Mouse (Mus musculus): ENCODE measurements around the gene Nckap5. TPM values are rescaled to one million over a fixed set of nuclear protein-coding genes. Genes with fewer than 3 reads are reported as not detected.

Gene Nckap5
- polyA plus RNA-seq, 1 experiment, result 0.11 TPM

DNA sequence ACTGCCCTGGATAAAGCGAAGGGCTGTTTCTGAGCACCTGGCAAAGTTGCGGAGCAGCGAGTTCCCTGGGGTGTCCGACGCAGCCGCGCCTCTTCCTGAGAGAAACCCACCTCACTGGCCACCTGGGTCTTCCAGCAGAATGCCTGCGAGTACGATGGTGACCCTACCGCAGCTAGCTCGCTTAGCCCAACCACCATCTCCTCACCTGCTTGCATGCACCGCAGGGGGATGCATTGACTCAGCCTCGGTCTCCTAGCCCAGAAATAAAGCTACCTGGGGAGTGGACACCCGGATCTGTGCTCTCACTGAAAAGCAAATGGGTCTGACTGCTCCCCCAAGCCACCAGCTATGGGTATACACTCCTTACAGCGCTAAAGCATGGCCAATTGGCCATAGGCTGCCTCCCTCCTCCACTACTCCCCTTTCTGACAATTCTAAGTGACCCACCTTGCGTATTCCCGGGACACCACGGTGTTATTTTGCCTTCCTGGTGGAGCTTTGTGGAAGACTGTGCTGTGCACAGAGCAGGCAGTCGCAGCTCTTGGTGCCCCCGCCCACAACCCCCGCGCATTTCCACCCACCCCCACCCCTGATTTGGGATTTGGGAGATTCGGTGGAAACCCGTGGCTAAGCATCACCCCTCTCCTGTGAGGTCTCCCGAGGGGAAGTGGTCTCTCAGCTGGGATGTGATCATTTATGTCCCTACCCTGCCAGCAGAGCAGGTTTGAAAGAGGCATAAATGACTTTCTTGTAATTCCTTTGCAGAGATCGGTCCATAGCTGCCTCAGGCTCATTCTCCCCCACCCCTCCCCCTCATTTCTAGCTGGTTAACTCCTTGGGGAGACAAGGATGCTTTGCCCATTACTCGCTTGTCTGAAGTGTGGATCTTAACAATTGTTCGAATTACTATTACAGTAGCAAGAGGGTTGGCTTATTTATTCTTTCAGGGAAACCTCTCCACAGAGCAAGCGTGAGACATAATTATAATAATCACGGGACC lies 917.7 kb downstream of the Nckap5 start, which contains the start of gene Lypd1:
TSS of gene Lypd1 (minus strand) at position 501 of the 1,000 bp plus-strand sequence.
- H3K79me2 ChIP-seq (ENCODE audit: control insufficient read depth, insufficient read depth), result no peaks in the 10 kb centered on the region
- H3K4me2 ChIP-seq (ENCODE audit: low read depth), result no peak within 1 kb of the TSS
- no peaks in the 10 kb centered on the region for H3K36me3 ChIP-seq (ENCODE audit: control insufficient read depth, insufficient read depth)
- H3K27me3 ChIP-seq (ENCODE audit: control insufficient read depth, insufficient read depth, insufficient read length), result peaks cover 23% of the 10 kb centered on the region
- no peak within 1 kb of the TSS for H3ac ChIP-seq (ENCODE audit: control insufficient read depth, insufficient read length)
- no peak for TF ChIP-seq MYOG (IDR thresholded peaks at IDR 0.05; ENCODE audit: control insufficient read depth in 1 of 3, insufficient read depth in 1 of 3, insufficient read length in 2 of 3, low read depth in 2 of 3)
- TF ChIP-seq SRF (IDR thresholded peaks at IDR 0.05; ENCODE audit: control insufficient read depth, insufficient read length, low read depth), result no peak
- no peak within 1 kb of the TSS for H3K4me3 ChIP-seq

- Histone ChIP-seq H3K79me2 (ENCODE audit: control insufficient read depth, insufficient read depth) (no peaks in the 10 kb centered on the region), H3K27me3 (ENCODE audit: control insufficient read depth, insufficient read depth, insufficient read length) (peaks cover 23% of the 10 kb centered on the region), H3ac (ENCODE audit: control insufficient read depth, insufficient read length) (no peak overlapping the region), H3K4me3 (no peak overlapping the region), H3K4me2 (ENCODE audit: low read depth) (no peak overlapping the region), H3K36me3 (ENCODE audit: control insufficient read depth, insufficient read depth) (no peaks in the 10 kb centered on the region)
- TF ChIP-seq CEBPB (IDR thresholded peaks at IDR 0.05; ENCODE audit: insufficient read depth, poor library complexity, severe bottlenecking), result no peak
- no peak for TF ChIP-seq USF1 (IDR thresholded peaks at IDR 0.05; ENCODE audit: low read depth)
- TF ChIP-seq MYOD1 (IDR thresholded peaks at IDR 0.05; ENCODE audit: control insufficient read depth in 1 of 3, insufficient read length in 2 of 3, low read depth in 2 of 3), result no peak
- no peak for TF ChIP-seq TCF3 (IDR thresholded peaks at IDR 0.05; ENCODE audit: insufficient read length, low read depth)
- no peak for TF ChIP-seq MAX (IDR thresholded peaks at IDR 0.05; ENCODE audit: low read depth)
- TF ChIP-seq POLR2A (IDR thresholded peaks at IDR 0.05; ENCODE audit: insufficient read length, low read depth), result no peak
- no peak for TF ChIP-seq REST (IDR thresholded peaks at IDR 0.05; ENCODE audit: insufficient read depth, insufficient read length)
- no peak for TF ChIP-seq POLR2AphosphoS2 (IDR thresholded peaks at IDR 0.05; ENCODE audit: insufficient read length, low read depth)
- TF ChIP-seq SRF (IDR thresholded peaks at IDR 0.05; ENCODE audit: control insufficient read depth, insufficient read length, low read depth), result no peak
- no peak for TF ChIP-seq E2F4 (IDR thresholded peaks at IDR 0.05; ENCODE audit: insufficient read depth)
- no peak for TF ChIP-seq TCF12 (IDR thresholded peaks at IDR 0.05; ENCODE audit: insufficient read depth, poor library complexity, severe bottlenecking)
- no peak for TF ChIP-seq MYOG (IDR thresholded peaks at IDR 0.05; ENCODE audit: control insufficient read depth in 1 of 3, insufficient read depth in 1 of 3, insufficient read length in 2 of 3, low read depth in 2 of 3)
Measured at GRCm38 (mm10) chr1:125911901-125912445, 918.6 kb downstream of the Nckap5 start.

DNA sequence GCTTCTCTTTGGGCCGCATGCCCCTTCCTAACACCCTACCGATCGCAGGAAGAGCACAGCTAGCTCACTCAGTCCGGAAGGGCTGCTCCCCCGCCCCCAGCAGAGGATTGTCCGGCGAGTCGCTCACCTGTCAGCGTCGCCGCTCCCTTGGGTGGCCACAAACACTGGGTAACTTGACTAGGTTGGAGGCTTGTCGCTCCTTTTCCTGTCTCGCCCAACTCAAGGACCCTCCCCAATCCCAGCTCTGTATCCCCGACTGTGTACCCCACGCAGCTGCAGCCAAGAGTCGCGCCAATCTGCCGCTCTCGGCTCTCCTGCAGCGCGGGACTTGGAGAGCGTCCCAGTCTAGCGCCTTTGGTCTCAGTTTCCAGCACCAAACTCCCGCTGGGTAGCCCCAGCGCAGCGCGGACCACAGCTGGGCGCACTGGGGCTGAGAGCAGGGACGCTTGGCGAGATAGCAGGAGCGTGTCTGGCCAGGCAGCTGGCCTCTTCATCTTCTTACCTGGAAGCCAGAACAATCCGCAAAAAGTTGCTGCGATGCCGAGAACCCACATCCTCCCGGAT lies 919.2 kb downstream of the Nckap5 start:
- Histone ChIP-seq H3K27me3 (ENCODE audit: control insufficient read depth, insufficient read depth, insufficient read length) (peaks cover 23% of the 10 kb centered on the region), H3K4me3 (no peak overlapping the region), H3K36me3 (ENCODE audit: control insufficient read depth, insufficient read depth) (no peaks in the 10 kb centered on the region), H3K79me2 (ENCODE audit: control insufficient read depth, insufficient read depth) (no peaks in the 10 kb centered on the region), H3ac (ENCODE audit: control insufficient read depth, insufficient read length) (no peak overlapping the region), H3K4me2 (ENCODE audit: low read depth) (no peak overlapping the region)
- TF ChIP-seq POLR2A (IDR thresholded peaks at IDR 0.05; ENCODE audit: insufficient read length, low read depth) (no peak), REST (IDR thresholded peaks at IDR 0.05; ENCODE audit: insufficient read depth, insufficient read length) (no peak), TCF3 (IDR thresholded peaks at IDR 0.05; ENCODE audit: insufficient read length, low read depth) (no peak), TCF12 (IDR thresholded peaks at IDR 0.05; ENCODE audit: insufficient read depth, poor library complexity, severe bottlenecking) (no peak), USF1 (IDR thresholded peaks at IDR 0.05; ENCODE audit: low read depth) (no peak), MAX (IDR thresholded peaks at IDR 0.05; ENCODE audit: low read depth) (no peak), SRF (IDR thresholded peaks at IDR 0.05; ENCODE audit: control insufficient read depth, insufficient read length, low read depth) (no peak), CEBPB (IDR thresholded peaks at IDR 0.05; ENCODE audit: insufficient read depth, poor library complexity, severe bottlenecking) (no peak), MYOD1 (IDR thresholded peaks at IDR 0.05; ENCODE audit: control insufficient read depth in 1 of 3, insufficient read length in 2 of 3, low read depth in 2 of 3) (no peak), POLR2AphosphoS2 (IDR thresholded peaks at IDR 0.05; ENCODE audit: insufficient read length, low read depth) (no peak), MYOG (IDR thresholded peaks at IDR 0.05; ENCODE audit: control insufficient read depth in 1 of 3, insufficient read depth in 1 of 3, insufficient read length in 2 of 3, low read depth in 2 of 3) (no peak), E2F4 (IDR thresholded peaks at IDR 0.05; ENCODE audit: insufficient read depth) (no peak)

DNA sequence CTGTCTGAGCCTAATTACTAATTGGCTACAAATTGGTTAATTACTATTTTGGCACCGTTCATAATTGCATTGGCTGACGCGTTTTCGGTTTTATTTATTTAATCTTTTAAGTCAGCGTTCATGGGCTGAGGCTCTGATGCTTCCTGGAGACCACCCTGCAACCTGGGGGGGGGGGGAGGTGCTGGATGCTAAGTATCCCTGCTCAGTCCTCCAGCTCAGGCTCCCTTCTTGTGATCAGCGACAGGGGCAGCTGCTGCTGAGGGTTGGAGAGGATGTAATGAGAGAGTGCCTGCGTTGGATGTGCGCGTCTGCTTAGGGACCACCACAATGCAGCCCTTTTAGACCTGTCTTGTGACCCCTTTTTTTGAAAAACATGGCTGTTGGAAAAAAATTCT lies 919.7 kb downstream of the Nckap5 start:
- Histone ChIP-seq H3K79me2 (ENCODE audit: control insufficient read depth, insufficient read depth) (no peaks in the 10 kb centered on the region), H3K36me3 (ENCODE audit: control insufficient read depth, insufficient read depth) (no peaks in the 10 kb centered on the region), H3K4me3 (no peak overlapping the region), H3ac (ENCODE audit: control insufficient read depth, insufficient read length) (no peak overlapping the region), H3K27me3 (ENCODE audit: control insufficient read depth, insufficient read depth, insufficient read length) (peaks cover 23% of the 10 kb centered on the region), H3K4me2 (ENCODE audit: low read depth) (no peak overlapping the region)
- TF ChIP-seq MAX (IDR thresholded peaks at IDR 0.05; ENCODE audit: low read depth) (no peak), E2F4 (IDR thresholded peaks at IDR 0.05; ENCODE audit: insufficient read depth) (no peak), MYOG (IDR thresholded peaks at IDR 0.05; ENCODE audit: control insufficient read depth in 1 of 3, insufficient read depth in 1 of 3, insufficient read length in 2 of 3, low read depth in 2 of 3) (no peak), MYOD1 (IDR thresholded peaks at IDR 0.05; ENCODE audit: control insufficient read depth in 1 of 3, insufficient read length in 2 of 3, low read depth in 2 of 3) (no peak), REST (IDR thresholded peaks at IDR 0.05; ENCODE audit: insufficient read depth, insufficient read length) (no peak), POLR2AphosphoS2 (IDR thresholded peaks at IDR 0.05; ENCODE audit: insufficient read length, low read depth) (no peak), CEBPB (IDR thresholded peaks at IDR 0.05; ENCODE audit: insufficient read depth, poor library complexity, severe bottlenecking) (no peak), POLR2A (IDR thresholded peaks at IDR 0.05; ENCODE audit: insufficient read length, low read depth) (no peak), TCF3 (IDR thresholded peaks at IDR 0.05; ENCODE audit: insufficient read length, low read depth) (no peak), USF1 (IDR thresholded peaks at IDR 0.05; ENCODE audit: low read depth) (no peak), TCF12 (IDR thresholded peaks at IDR 0.05; ENCODE audit: insufficient read depth, poor library complexity, severe bottlenecking) (no peak), SRF (IDR thresholded peaks at IDR 0.05; ENCODE audit: control insufficient read depth, insufficient read length, low read depth) (no peak)

Measured in myocyte (in vitro differentiated cells).